Mouse (Mus musculus) left cerebral cortex, adult 2 months (tissue): Measurements from ENCODE around the gene Olfr1274-ps. TPM values are rescaled to one million over a fixed set of nuclear protein-coding genes. Genes with fewer than 3 reads are reported as not detected.
"Not testable (repeated sequence)": the region's sequence is repeated elsewhere in the genome, so short reads cannot be mapped to it uniquely, and the experiment has no call there.

Source experiments
- DNase-seq, 2 experiments: peaks; one replicate each; pipeline ENCODE4 v3.0.0; 2021 to 2022; ENCODE audit warnings: low spot score in 2 of 2, mixed read lengths in 1 of 2; ENCODE audit errors: extremely low spot score in 1 of 2
- H3K27ac ChIP-seq: fragments of 200-600 bp; 2 replicates; pipeline ENCODE4 v1.8.1; 2022
- H3K4me3 ChIP-seq: fragments of 200-600 bp; 2 replicates; pipeline ENCODE4 v1.8.1; 2022
- intact Hi-C: fragments of 180-260 bp; cut with DNase I; formaldehyde crosslinking; loops from one replicate; pipeline ENCODE4 v1.15.1; 2025
- long read RNA-seq, 2 experiments: library from polyadenylated mRNA; stranded (forward); transcript quantifications; one replicate each; pipeline ENCODE4 v2.0.0; 2021; ENCODE audit warnings: borderline mapping rate in 2 of 2
- total RNA-seq, 2 experiments: library from RNA; stranded (reverse); gene quantifications; 2 replicates each; pipeline ENCODE4 v1.2.3; 2021

Olfr1274-ps gene
- total RNA-seq, result not detected
- long read RNA-seq, experiment 1, result 0 reads
- long read RNA-seq, experiment 2, result 0 reads

- H3K4me3 ChIP-seq, H3K27ac ChIP-seq, DNase-seq, intact Hi-C loops: not testable (repeated sequence)
These were observed at the start of gene Olfr1274-ps for GRCm38 (mm10) chr2:90398633-90399107. Gene Olfr1274-ps, plus strand, starts transcription at chr2:90398683.

- DNase-seq, H3K4me3 ChIP-seq, H3K27ac ChIP-seq, intact Hi-C loops: not testable (repeated sequence)
These were observed 47.4 kb upstream of the Olfr1274-ps start for GRCm38 (mm10) chr2:90351047-90351446.

- DNase-seq, H3K27ac ChIP-seq, intact Hi-C loops, H3K4me3 ChIP-seq: not testable (repeated sequence)
These were observed 46.9 kb upstream of the Olfr1274-ps start for GRCm38 (mm10) chr2:90351540-90351939.

- H3K4me3 ChIP-seq, H3K27ac ChIP-seq, intact Hi-C loops, DNase-seq: not testable (repeated sequence)
These were observed 39.3 kb upstream of the Olfr1274-ps start for GRCm38 (mm10) chr2:90359229-90359628.

- DNase-seq, H3K27ac ChIP-seq, intact Hi-C loops, H3K4me3 ChIP-seq: not testable (repeated sequence)
These were observed 38.3 kb upstream of the Olfr1274-ps start for GRCm38 (mm10) chr2:90360199-90360598.

DNA sequence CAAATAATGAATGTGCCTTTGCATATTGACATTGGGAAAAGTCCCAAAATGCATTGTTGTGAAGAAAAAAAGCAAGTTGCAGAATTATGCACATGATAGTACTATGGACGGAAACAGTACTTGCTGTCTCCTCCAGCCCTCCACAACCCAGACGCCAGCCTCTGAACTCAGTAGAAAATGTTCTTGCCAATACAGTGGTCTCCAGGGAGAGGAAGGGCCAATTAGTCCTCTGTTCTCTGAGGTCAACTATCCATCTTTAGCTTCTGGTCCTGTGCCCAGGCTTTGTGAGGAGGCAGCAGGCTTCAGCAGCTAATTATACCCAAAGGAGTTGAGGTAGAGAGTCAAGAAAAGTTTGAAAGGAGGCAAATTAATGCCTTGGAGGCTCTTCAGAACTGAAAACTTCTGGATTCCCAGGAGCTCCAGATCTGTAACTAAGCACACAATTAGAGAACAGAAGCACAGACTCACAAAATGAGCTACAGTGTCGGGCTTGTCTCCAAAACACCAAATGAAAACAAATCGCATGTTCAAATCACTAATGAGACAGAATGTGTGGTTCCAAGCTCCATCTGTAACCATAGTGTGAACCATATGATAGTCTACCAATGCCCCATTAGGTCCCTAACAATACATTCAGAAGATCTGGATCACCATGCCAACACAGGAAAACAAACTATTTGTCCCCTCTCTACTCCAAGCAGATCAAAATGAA lies 15.8 kb downstream of the Olfr1274-ps start:
- DNase-seq, H3K4me3 ChIP-seq, intact Hi-C loops, H3K27ac ChIP-seq: not testable (repeated sequence)

- DNase-seq, intact Hi-C loops, H3K4me3 ChIP-seq, H3K27ac ChIP-seq: not testable (repeated sequence)
These were observed 23.8 kb downstream of the Olfr1274-ps start for GRCm38 (mm10) chr2:90422282-90422681.

- DNase-seq, intact Hi-C loops, H3K4me3 ChIP-seq, H3K27ac ChIP-seq: not testable (repeated sequence)
These were observed 26.5 kb downstream of the Olfr1274-ps start for GRCm38 (mm10) chr2:90424937-90425336.

- H3K27ac ChIP-seq, intact Hi-C loops, DNase-seq, H3K4me3 ChIP-seq: not testable (repeated sequence)
These were observed 30.7 kb downstream of the Olfr1274-ps start for GRCm38 (mm10) chr2:90428988-90429717.

DNA sequence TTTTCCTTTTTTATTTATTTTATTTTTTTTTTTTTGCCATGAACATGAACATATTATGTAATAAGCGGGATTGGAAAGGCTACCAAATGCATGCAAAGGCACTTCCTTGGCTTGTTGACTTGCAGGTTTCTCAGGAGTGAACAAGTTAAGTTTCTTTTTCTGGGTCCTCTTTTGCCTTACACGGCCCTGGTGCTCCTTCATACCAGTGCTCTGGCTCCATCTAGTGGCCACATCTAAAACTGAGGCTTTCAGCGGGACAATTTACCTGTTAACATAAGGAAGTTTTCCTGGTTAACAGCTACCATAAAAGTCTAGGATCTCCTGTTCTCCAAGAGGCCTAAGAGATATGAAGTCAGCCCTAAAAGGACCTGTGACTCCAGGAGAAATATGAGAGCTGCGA lies 31.3 kb downstream of the Olfr1274-ps start:
- intact Hi-C loops, DNase-seq, H3K4me3 ChIP-seq, H3K27ac ChIP-seq: not testable (repeated sequence)

- not testable (repeated sequence) for H3K4me3 ChIP-seq
These were observed 39.0 kb downstream of the Olfr1274-ps start for GRCm38 (mm10) chr2:90437453-90437852.

GRCm38 (mm10) chr2:90440169-90440568 lies 41.7 kb downstream of the Olfr1274-ps start:
- H3K4me3 ChIP-seq, H3K27ac ChIP-seq, DNase-seq, intact Hi-C loops: not testable (repeated sequence)

More at GRCm38 (mm10) chr2:90437453-90437852, 39.0 kb downstream of the Olfr1274-ps start:
- DNase-seq, H3K27ac ChIP-seq, intact Hi-C loops: not testable (repeated sequence)

- H3K4me3 ChIP-seq, intact Hi-C loops, H3K27ac ChIP-seq, DNase-seq: not testable (repeated sequence)
These were observed 43.3 kb downstream of the Olfr1274-ps start for GRCm38 (mm10) chr2:90441811-90442210.
